Mouse (Mus musculus): Measurements from ENCODE around the gene Pfn3. TPM values are rescaled to one million over a fixed set of nuclear protein-coding genes. Genes with fewer than 3 reads are reported as not detected.

Pfn3 gene
- total and polyA plus RNA-seq, 3 experiments = not detected

DNA sequence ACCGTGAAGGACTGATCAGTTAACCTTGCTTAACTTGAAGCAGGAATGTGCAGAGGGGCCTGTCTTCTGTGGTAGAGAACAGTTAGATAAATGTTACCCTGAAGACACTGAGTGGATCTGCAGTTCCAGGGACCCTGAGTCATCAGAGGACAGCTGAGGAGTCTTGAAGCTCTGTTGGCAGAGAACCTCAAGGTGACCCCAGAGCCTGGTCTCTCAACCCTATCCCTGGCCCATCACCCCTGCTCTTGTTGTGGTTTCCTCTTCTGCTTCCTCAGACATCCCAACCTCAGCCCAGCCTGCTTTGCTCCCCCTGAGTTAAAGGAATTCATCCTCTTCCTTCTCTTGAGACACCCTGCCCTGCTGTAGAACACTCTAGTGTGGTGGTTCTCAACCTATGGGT, 16.9 kb downstream of the Pfn3 start, which contains the start of gene Slc34a1:
Slc34a1 (plus strand) TSS at position 100 of the 400 bp plus-strand sequence.
- no peaks in the 10 kb centered on the region for H3K4me1 ChIP-seq (ENCODE audit: control insufficient read depth in 1 of 2, insufficient read depth in 2 of 2, low read length in 2 of 2)
- H3K36me3 ChIP-seq (ENCODE audit: control insufficient read depth in 1 of 2, insufficient read depth in 2 of 2, low read length in 2 of 2) = no peaks in the 10 kb centered on the region
- H3K4me3 ChIP-seq (ENCODE audit: control insufficient read depth in 1 of 2, insufficient read depth in 1 of 2, low read depth in 2 of 2, low read length in 2 of 2) = no peak within 1 kb of the TSS
- H3K9me3 ChIP-seq (replicated peaks; ENCODE audit: insufficient read depth, low read length) = no peaks in the 10 kb centered on the region
- H3K27me3 ChIP-seq (ENCODE audit: control insufficient read depth in 1 of 2, insufficient read depth in 2 of 2, low read length in 2 of 2) = peaks cover 2 to 11% of the 10 kb centered on the region in 2 experiments; a peak in 3 of 4 replicates
- no peak within 1 kb of the TSS for H3K27ac ChIP-seq (ENCODE audit: control insufficient read depth, low read depth, low read length)
- no peaks in the 10 kb centered on the region for H3K79me2 ChIP-seq (ENCODE audit: control insufficient read depth, insufficient read depth, low read length, poor library complexity)
- TF ChIP-seq GATA1 (IDR thresholded peaks at IDR 0.05; ENCODE audit: low read depth, low read length) (no peak), ETS1 (IDR thresholded peaks at IDR 0.05; ENCODE audit: low read depth, low read length) (no peak), RAD21 (IDR thresholded peaks at IDR 0.05; ENCODE audit: low read depth, low read length) (no peak), ZMIZ1 (IDR thresholded peaks at IDR 0.05; ENCODE audit: low read depth, low read length) (no peak), ZKSCAN1 (IDR thresholded peaks at IDR 0.05; ENCODE audit: low read depth, low read length) (no peak), MEF2A (IDR thresholded peaks at IDR 0.05; ENCODE audit: extremely low read depth, insufficient replicate concordance, low read depth, low read length, poor library complexity, severe bottlenecking) (no peak), MYB (IDR thresholded peaks at IDR 0.05; ENCODE audit: low read depth, low read length) (no peak), MYC (IDR thresholded peaks at IDR 0.05; ENCODE audit: low read depth, low read length) (no peak), BHLHE40 (IDR thresholded peaks at IDR 0.05; ENCODE audit: borderline replicate concordance, low read depth, low read length) (no peak), POLR2AphosphoS2 (IDR thresholded peaks at IDR 0.05; ENCODE audit: low read length) (no peak), POLR2AphosphoS5 (IDR thresholded peaks at IDR 0.05; ENCODE audit: borderline replicate concordance, low read depth, low read length) (no peak), USF2 (IDR thresholded peaks at IDR 0.05; ENCODE audit: borderline replicate concordance in 1 of 2, insufficient read depth in 1 of 2, low read depth in 1 of 2, low read length in 2 of 2) (no peak)
- DNase-seq (ENCODE audit: low read depth, low spot score) = no peak
- no peak within 1 kb of the TSS for H3K9ac ChIP-seq (ENCODE audit: control insufficient read depth, low read depth, low read length, poor library complexity, severe bottlenecking)

DNA sequence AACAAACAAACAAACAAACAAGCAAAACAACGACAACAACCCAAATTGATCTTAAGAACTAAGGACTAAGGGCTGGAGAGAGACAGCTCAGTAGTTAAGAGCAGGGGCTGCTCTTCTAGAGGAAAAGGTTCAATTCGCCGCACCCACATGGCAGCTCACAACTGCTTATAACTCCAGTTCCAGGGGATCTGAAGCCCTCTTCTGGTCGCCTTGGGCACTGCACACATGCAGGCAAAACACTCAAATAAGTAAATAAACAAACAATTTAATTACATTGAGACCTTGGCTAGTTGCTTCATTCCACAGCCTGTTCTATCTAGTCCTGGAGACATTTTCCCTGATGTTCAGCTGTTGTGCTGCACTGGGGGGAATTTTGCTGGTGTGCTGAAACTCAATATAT, 22.1 kb downstream of the Pfn3 start:
- Histone ChIP-seq H3K27me3 (ENCODE audit: control insufficient read depth in 1 of 2, insufficient read depth in 2 of 2, low read length in 2 of 2) (no peaks in the 10 kb centered on the region), H3K36me3 (ENCODE audit: control insufficient read depth in 1 of 2, insufficient read depth in 2 of 2, low read length in 2 of 2) (no peaks in the 10 kb centered on the region), H3K79me2 (ENCODE audit: control insufficient read depth, insufficient read depth, low read length, poor library complexity) (no peaks in the 10 kb centered on the region), H3K4me1 (ENCODE audit: control insufficient read depth in 1 of 2, insufficient read depth in 2 of 2, low read length in 2 of 2) (no peaks in the 10 kb centered on the region), H3K9me3 (replicated peaks; ENCODE audit: insufficient read depth, low read length) (no peaks in the 10 kb centered on the region), H3K9ac (ENCODE audit: control insufficient read depth, low read depth, low read length, poor library complexity, severe bottlenecking) (no peak overlapping the region), H3K4me3 (ENCODE audit: control insufficient read depth in 1 of 2, insufficient read depth in 1 of 2, low read depth in 2 of 2, low read length in 2 of 2) (no peak overlapping the region), H3K27ac (ENCODE audit: control insufficient read depth, low read depth, low read length) (no peak overlapping the region)
- peak; percentile 77 for DNase-seq (ENCODE audit: low read depth, low spot score)
- TF ChIP-seq ELF1 (IDR thresholded peaks at IDR 0.05; ENCODE audit: low read depth, low read length) (no peak), MAZ (IDR thresholded peaks at IDR 0.05; ENCODE audit: low read depth, low read length) (no peak), MYB (IDR thresholded peaks at IDR 0.05; ENCODE audit: low read depth, low read length) (no peak), KAT2A (conservative IDR thresholded peaks at IDR 0.05; ENCODE audit: low read depth, low read length) (no peak), USF1 (IDR thresholded peaks at IDR 0.05; ENCODE audit: low read depth, low read length) (no peak), BHLHE40 (IDR thresholded peaks at IDR 0.05; ENCODE audit: borderline replicate concordance, low read depth, low read length) (no peak), USF2 (IDR thresholded peaks at IDR 0.05; ENCODE audit: borderline replicate concordance in 1 of 2, insufficient read depth in 1 of 2, low read depth in 1 of 2, low read length in 2 of 2) (no peak), ZNF384 (IDR thresholded peaks at IDR 0.05; ENCODE audit: low read depth, low read length) (0 out of 2 replicates have a peak, but pooled peaks have one; percentile 21), TBP (IDR thresholded peaks at IDR 0.05; ENCODE audit: low read depth, low read length) (no peak), MYC (IDR thresholded peaks at IDR 0.05; ENCODE audit: low read depth, low read length) (peak; percentile 80), MEF2A (IDR thresholded peaks at IDR 0.05; ENCODE audit: extremely low read depth, insufficient replicate concordance, low read depth, low read length, poor library complexity, severe bottlenecking) (no peak), SMC3 (IDR thresholded peaks at IDR 0.05; ENCODE audit: low read depth, low read length) (peak; percentile 80), ZKSCAN1 (IDR thresholded peaks at IDR 0.05; ENCODE audit: low read depth, low read length) (no peak), MAFK (IDR thresholded peaks at IDR 0.05; ENCODE audit: borderline replicate concordance, low read depth, low read length) (no peak), POLR2AphosphoS5 (IDR thresholded peaks at IDR 0.05; ENCODE audit: borderline replicate concordance, low read depth, low read length) (no peak), JUND (IDR thresholded peaks at IDR 0.05; ENCODE audit: low read depth, low read length) (no peak), GATA1 (IDR thresholded peaks at IDR 0.05; ENCODE audit: low read depth, low read length) (no peak), UBTF (IDR thresholded peaks at IDR 0.05; ENCODE audit: borderline replicate concordance, insufficient read depth, low read depth, low read length) (no peak), CTCF (IDR thresholded peaks at IDR 0.05 in 2 of 3, conservative IDR thresholded peaks at IDR 0.05 in 1 of 3; ENCODE audit: control insufficient read depth in 1 of 3, insufficient read depth in 1 of 3, low read depth in 2 of 3, low read length in 3 of 3, poor library complexity in 1 of 3, severe bottlenecking in 1 of 3) (peak; percentile 75 to 84 (median 79)), POLR2AphosphoS2 (IDR thresholded peaks at IDR 0.05; ENCODE audit: low read length) (no peak), RCOR1 (IDR thresholded peaks at IDR 0.05; ENCODE audit: low read depth, low read length) (no peak), RAD21 (IDR thresholded peaks at IDR 0.05; ENCODE audit: low read depth, low read length) (peak; percentile 70), MXI1 (IDR thresholded peaks at IDR 0.05; ENCODE audit: low read depth, low read length) (peak; percentile 27; the same call in 1 of the 2 replicates), MAX (IDR thresholded peaks at IDR 0.05; ENCODE audit: low read length) (no peak), ZC3H11A (IDR thresholded peaks at IDR 0.05; ENCODE audit: low read depth, low read length) (peak; percentile 75), SIN3A (IDR thresholded peaks at IDR 0.05; ENCODE audit: low read length) (peak; percentile 35; the same call in 1 of the 2 replicates)

All from MEL (cell line).